Mouse (Mus musculus) intestine, embryonic 16.5 days (tissue): Measurements from ENCODE around the gene Irf2bpl. TPM values are rescaled to one million over a fixed set of nuclear protein-coding genes. Genes with fewer than 3 reads are reported as not detected.

Experiments used
- ATAC-seq: fragments of 200-750 bp; cut with Nextera tagmentation; 2 replicates; pipeline ENCODE4 v1.8.0; 2017; ENCODE audit warnings: moderate TSS enrichment, moderate library complexity
- H3K27ac ChIP-seq: fragments of 300-500 bp; sonication (generic); 2 replicates; pipeline ENCODE4 v1.5.1; 2014; ENCODE audit warnings: mild to moderate bottlenecking, low read length
- H3K27me3 ChIP-seq: fragments of 300-500 bp; sonication (generic); replicated peaks from 2 replicates; pipeline ENCODE4 v1.6.1; 2014; ENCODE audit warnings: low read length, control low read depth, mixed read lengths; ENCODE audit not compliant: control insufficient read depth, insufficient read depth
- H3K36me3 ChIP-seq: fragments of 300-500 bp; sonication (generic); 2 replicates; pipeline ENCODE4 v1.6.1; 2014; ENCODE audit warnings: low read length, control low read depth; ENCODE audit not compliant: control insufficient read depth, insufficient read depth
- H3K4me1 ChIP-seq: fragments of 300-500 bp; sonication (generic); 2 replicates; pipeline ENCODE4 v1.6.1; 2014; ENCODE audit warnings: low read length, control low read depth, mixed read lengths; ENCODE audit not compliant: control insufficient read depth, insufficient read depth
- H3K4me2 ChIP-seq: fragments of 300-500 bp; sonication (generic); 2 replicates; pipeline ENCODE4 v1.6.1; 2014; ENCODE audit warnings: low read depth, low read length, control low read depth
- H3K4me3 ChIP-seq: fragments of 300-500 bp; sonication (generic); 2 replicates; pipeline ENCODE4 v1.5.1; 2014; ENCODE audit warnings: mild to moderate bottlenecking, low read length
- H3K9ac ChIP-seq: fragments of 300-500 bp; sonication (generic); 2 replicates; pipeline ENCODE4 v1.6.1; 2014; ENCODE audit warnings: low read depth, low read length
- H3K9me3 ChIP-seq: fragments of 300-500 bp; sonication (generic); 2 replicates; pipeline ENCODE4 v1.6.1; 2016; ENCODE audit warnings: low read length, control low read depth; ENCODE audit not compliant: control insufficient read depth
- WGBS: fragments of 180-500 bp; shearing (Covaris S2); extraction: QIAGEN DNeasy Blood & Tissue Kit; methylation state at CpG from one replicate; pipeline ENCODE4 v1.1.7; 2014; 5-methylcytosine and 5-hydroxymethylcytosine counted together
- polyA plus RNA-seq: library from polyadenylated mRNA; unstranded; fragments of >200 nt; fragmentation: Nextera tagmentation; extraction: Ambion mirVana; gene quantifications from 2 replicates; pipeline ENCODE4 v1.2.1, GENCODE M21; 2015

Irf2bpl gene
- polyA plus RNA-seq, 1 experiment from 2014 or later: 8.2 TPM

GRCm38 (mm10) chr12:86887381-86888129 is 3.0 kb upstream of the Irf2bpl start:
- peak overlapping the region; percentile 48 for H3K4me3 ChIP-seq
- H3K4me1 ChIP-seq: peaks cover 64% of the 10 kb centered on the region
- H3K36me3 ChIP-seq: no peaks in the 10 kb centered on the region
- ATAC-seq: no peak
- 52% methylated on average over 14 of the region's 14 CpGs for WGBS
- H3K4me2 ChIP-seq: peak overlapping the region; percentile 80
- H3K27me3 ChIP-seq: no peaks in the 10 kb centered on the region
- H3K9ac ChIP-seq: peak overlapping the region; percentile 76
- H3K9me3 ChIP-seq: no peaks in the 10 kb centered on the region
- H3K27ac ChIP-seq: peak overlapping the region; percentile 99

GRCm38 (mm10) chr12:86886446-86886965 is 1.9 kb upstream of the Irf2bpl start:
- H3K4me1 ChIP-seq: peaks cover 57% of the 10 kb centered on the region
- no peak overlapping the region for H3K9ac ChIP-seq
- no peak overlapping the region for H3K4me2 ChIP-seq
- no peak overlapping the region for H3K4me3 ChIP-seq
- H3K27ac ChIP-seq: no peak overlapping the region
- 74% methylated on average over 7 of the region's 7 CpGs for WGBS
- H3K27me3 ChIP-seq: no peaks in the 10 kb centered on the region
- H3K9me3 ChIP-seq: no peaks in the 10 kb centered on the region
- no peak for ATAC-seq
- H3K36me3 ChIP-seq: no peaks in the 10 kb centered on the region

- Histone ChIP-seq H3K9me3 (no peaks in the 10 kb centered on the region), H3K36me3 (no peaks in the 10 kb centered on the region), H3K4me3 (no peak overlapping the region), H3K4me2 (no peak overlapping the region; the same call in 1 of the 2 replicates), H3K27ac (peak overlapping the region; percentile 100), H3K9ac (no peak overlapping the region), H3K27me3 (no peaks in the 10 kb centered on the region), H3K4me1 (peaks cover 50% of the 10 kb centered on the region)
- WGBS: 26% methylated on average over 5 of the region's 5 CpGs
- ATAC-seq: no peak
Observed at GRCm38 (mm10) chr12:86885746-86886145, 1.1 kb upstream of the Irf2bpl start.

- peaks cover 2% of the 10 kb centered on the region; the same call in 1 of the 2 replicates for H3K36me3 ChIP-seq
- no peak for ATAC-seq
- H3K9me3 ChIP-seq: no peaks in the 10 kb centered on the region
- H3K4me3 ChIP-seq: peak overlapping the region; percentile 82
- H3K9ac ChIP-seq: peak overlapping the region; percentile 96
- H3K4me1 ChIP-seq: peaks cover 46% of the 10 kb centered on the region
- peak overlapping the region; percentile 100 for H3K27ac ChIP-seq
- peak overlapping the region; percentile 86 for H3K4me2 ChIP-seq
- no peaks in the 10 kb centered on the region for H3K27me3 ChIP-seq
- 10% methylated on average over 6 of the region's 6 CpGs for WGBS
Observed at GRCm38 (mm10) chr12:86885336-86885735, 738 bp upstream of the Irf2bpl start.

GRCm38 (mm10) chr12:86883280-86884196 is 1.1 kb downstream of the Irf2bpl start:
- Histone ChIP-seq H3K4me2 (peak overlapping the region; percentile 86), H3K4me3 (peak overlapping the region; percentile 82), H3K27ac (peak overlapping the region; percentile 100), H3K9ac (peak overlapping the region; percentile 96), H3K27me3 (no peaks in the 10 kb centered on the region), H3K36me3 (peaks cover 2% of the 10 kb centered on the region; the same call in 1 of the 2 replicates), H3K4me1 (peaks cover 41% of the 10 kb centered on the region), H3K9me3 (no peaks in the 10 kb centered on the region)
- under 1% methylated on average over 77 of the region's 84 CpGs for WGBS
- peak; percentile 2 for ATAC-seq

- peaks cover 2% of the 10 kb centered on the region; the same call in 1 of the 2 replicates for H3K36me3 ChIP-seq
- under 1% methylated on average over 24 of the region's 24 CpGs for WGBS
- no peak for ATAC-seq
- peak overlapping the region; percentile 86 for H3K4me2 ChIP-seq
- peaks cover 38% of the 10 kb centered on the region for H3K4me1 ChIP-seq
- no peaks in the 10 kb centered on the region for H3K27me3 ChIP-seq
- H3K9me3 ChIP-seq: no peaks in the 10 kb centered on the region
- peak overlapping the region; percentile 100 for H3K27ac ChIP-seq
- peak overlapping the region; percentile 82 for H3K4me3 ChIP-seq
- H3K9ac ChIP-seq: peak overlapping the region; percentile 96
Observed at GRCm38 (mm10) chr12:86883019-86883279, 1.6 kb downstream of the Irf2bpl start.

GRCm38 (mm10) chr12:86882279-86883018 is 2.1 kb downstream of the Irf2bpl start:
- ATAC-seq: no peak
- WGBS: 1% methylated on average over 59 of the region's 59 CpGs
- H3K27me3 ChIP-seq: no peaks in the 10 kb centered on the region
- H3K4me2 ChIP-seq: peak overlapping the region; percentile 86
- peak overlapping the region; percentile 96 for H3K9ac ChIP-seq
- H3K9me3 ChIP-seq: no peaks in the 10 kb centered on the region
- peak overlapping the region; percentile 100 for H3K27ac ChIP-seq
- peaks cover 35% of the 10 kb centered on the region for H3K4me1 ChIP-seq
- peak overlapping the region; percentile 82 for H3K4me3 ChIP-seq
- H3K36me3 ChIP-seq: peaks cover 2% of the 10 kb centered on the region; the same call in 1 of the 2 replicates

GRCm38 (mm10) chr12:86881809-86882278 is 2.8 kb downstream of the Irf2bpl start:
- Histone ChIP-seq H3K36me3 (peaks cover 2% of the 10 kb centered on the region; the same call in 1 of the 2 replicates), H3K4me2 (peak overlapping the region; percentile 86), H3K9ac (peak overlapping the region; percentile 96), H3K4me1 (peaks cover 31% of the 10 kb centered on the region), H3K27ac (no peak overlapping the region), H3K4me3 (peak overlapping the region; percentile 82), H3K9me3 (no peaks in the 10 kb centered on the region), H3K27me3 (no peaks in the 10 kb centered on the region)
- no peak for ATAC-seq
- WGBS: 19% methylated on average over 32 of the region's 33 CpGs
